ENCODE assay signal across 25 mouse cellular contexts in genomic region chr16:32390882-32391281, GRCm38 (mm10). TPM values are rescaled to one million over a fixed set of nuclear protein-coding genes. Genes with fewer than 3 reads are reported as not detected.
"Had no signal": no experiment of that assay in that cellular context is flagged by ENCODE, and none has a peak within 500 bp of the region (broad histone marks: within the 10 kb centered on the region; RNA-seq: fewer than 3 reads in every experiment).

No protein-coding gene starts in this region.

- DNase-seq: gastrocnemius, postnatal 14 days; gastrocnemius, postnatal 36 days; heart, adult 2 months; heart, postnatal 10 days; heart, postnatal 4 days; kidney, adult 11 months; kidney, adult 2 months; kidney, adult 9 months; kidney, postnatal 14 days; kidney, postnatal 36 days; layer of hippocampus, adult 9-11 months; layer of hippocampus, postnatal 36 days; liver had no signal

- ATAC-seq: hindbrain, postnatal 0 days; intestine, embryonic 16.5 days; liver, embryonic 12.5 days had no signal

RNA-seq across cellular contexts. Expression of gene Tm4sf19, which starts 9.4 kb away (rescaled TPM):
- total RNA-seq: gastrocnemius, adult 18-20 months; gastrocnemius, adult 8-10 months; gastrocnemius, postnatal 14 days; gastrocnemius, postnatal 36 days; heart, adult 2 months; heart, postnatal 10 days; heart, postnatal 25 days; heart, postnatal 4 days; hindbrain, postnatal 0 days; layer of hippocampus, adult 18-20 months; layer of hippocampus, adult 8-10 months; layer of hippocampus, postnatal 14 days; left cerebral cortex, adult 18-20 months; left cerebral cortex, postnatal 14 days; left cerebral cortex, postnatal 36 days had no signal
